Mouse (Mus musculus): ENCODE measurements at regions not wholly inside any gene's neighbourhood (a gene's known extent, or its start where the extent isn't known, plus 50 kb on each side); places are given as distances from the start of the nearest gene placed in this dataset.

- DNase-seq (ENCODE audit: low spot score) = no peak
These were observed 135.8 kb downstream of the Rnd3 start for GRCm38 (mm10) chr2:51013090-51013489.

DNA sequence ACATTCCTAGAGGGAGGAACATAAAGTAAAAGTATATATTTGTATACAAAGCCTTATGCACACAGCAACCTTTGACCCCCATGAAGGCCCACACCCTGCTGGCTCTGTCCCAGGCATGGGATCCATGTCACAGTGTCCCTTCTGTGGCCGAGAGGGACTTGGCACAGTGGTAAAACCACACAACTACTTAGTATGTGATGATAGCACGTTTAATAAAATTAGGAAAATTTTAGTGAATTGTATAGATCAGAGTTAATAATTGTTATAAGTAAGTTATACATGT, 140.7 kb downstream of the Rnd3 start:
- no peak for DNase-seq (ENCODE audit: low spot score)

DNA sequence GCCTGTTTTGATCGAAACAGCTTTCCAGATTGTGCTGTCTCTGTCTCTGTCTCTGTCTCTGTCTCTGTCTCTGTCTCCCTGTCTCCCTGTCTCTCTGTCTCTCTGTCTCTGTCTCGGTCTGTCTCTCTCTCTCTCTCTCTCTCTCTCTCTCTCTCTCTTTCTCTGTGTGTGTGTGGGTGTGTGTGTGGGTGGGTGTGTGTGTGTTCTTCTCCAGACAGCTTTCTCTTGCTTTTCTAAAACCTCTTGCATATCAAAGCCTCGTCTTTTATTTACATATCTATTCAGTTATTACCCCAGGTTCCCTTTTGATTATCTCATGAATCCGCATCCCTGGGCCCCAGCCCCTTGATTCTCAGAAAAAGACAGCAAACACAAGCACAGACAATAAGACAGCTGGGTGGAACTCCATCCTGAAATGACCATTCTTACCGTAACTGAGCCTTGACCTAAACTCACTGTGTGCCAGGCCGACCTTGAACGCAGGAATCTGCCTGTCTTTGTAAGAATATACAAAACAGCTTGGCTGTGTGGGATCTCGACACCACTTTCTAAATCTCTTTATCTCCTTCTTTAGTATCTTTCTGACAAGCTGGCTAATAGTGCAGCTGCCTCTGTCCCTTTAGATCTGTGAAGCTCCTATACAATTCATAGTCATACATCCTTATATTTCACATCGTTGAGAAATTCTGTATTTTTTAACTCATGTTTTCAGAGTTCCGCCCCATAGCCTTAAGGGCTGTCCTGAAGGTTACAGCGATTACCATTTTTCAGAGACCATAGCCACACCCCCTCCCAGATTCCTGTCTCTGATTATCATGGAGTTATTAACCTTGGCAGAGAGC, 141.3 kb downstream of the Rnd3 start:
- no peak for DNase-seq (ENCODE audit: low spot score)

DNA sequence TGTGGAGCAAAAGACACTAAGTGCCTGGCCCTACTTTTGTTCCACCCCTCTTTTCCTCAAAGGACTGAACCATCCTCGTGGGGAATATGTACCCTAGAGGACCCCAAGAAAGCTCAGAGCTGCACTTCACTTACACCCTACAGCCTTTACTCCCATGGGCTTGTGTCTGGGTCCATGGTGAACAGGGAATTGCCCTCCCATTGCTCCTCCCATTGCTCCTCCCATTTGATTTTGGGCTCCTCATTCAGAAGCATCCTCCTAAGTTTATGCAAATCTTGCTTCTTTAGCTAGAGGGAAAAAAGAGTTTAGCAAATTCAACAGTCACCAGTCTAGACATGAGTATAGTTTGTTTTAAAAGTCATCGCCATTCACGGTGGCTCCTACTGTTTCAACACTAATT, 142.1 kb downstream of the Rnd3 start:
- DNase-seq (ENCODE audit: low spot score) = no peak

DNA sequence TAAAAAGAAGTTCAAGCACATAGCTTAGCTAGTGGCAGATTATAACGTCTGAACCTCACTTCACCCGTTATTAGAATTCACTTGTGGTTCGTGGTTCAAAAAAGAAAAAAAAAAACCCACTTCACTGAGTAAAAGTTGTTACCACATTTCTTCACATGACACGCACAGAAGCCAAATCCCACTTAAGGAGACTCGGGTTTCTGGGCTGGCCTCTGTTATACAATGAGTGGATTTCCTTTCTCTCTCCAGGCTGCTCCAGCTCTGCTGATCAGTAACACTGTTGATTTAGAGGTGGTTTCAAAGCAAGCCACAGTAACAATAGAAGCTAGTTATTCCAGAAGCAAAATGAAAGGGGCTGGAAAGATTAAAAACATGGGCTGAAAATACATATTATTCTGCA, 147.4 kb downstream of the Rnd3 start:
- DNase-seq (ENCODE audit: low spot score) = no peak

- no peak for DNase-seq (ENCODE audit: low spot score)
These were observed 165.0 kb downstream of the Rnd3 start for GRCm38 (mm10) chr2:50983883-50984410.

DNA sequence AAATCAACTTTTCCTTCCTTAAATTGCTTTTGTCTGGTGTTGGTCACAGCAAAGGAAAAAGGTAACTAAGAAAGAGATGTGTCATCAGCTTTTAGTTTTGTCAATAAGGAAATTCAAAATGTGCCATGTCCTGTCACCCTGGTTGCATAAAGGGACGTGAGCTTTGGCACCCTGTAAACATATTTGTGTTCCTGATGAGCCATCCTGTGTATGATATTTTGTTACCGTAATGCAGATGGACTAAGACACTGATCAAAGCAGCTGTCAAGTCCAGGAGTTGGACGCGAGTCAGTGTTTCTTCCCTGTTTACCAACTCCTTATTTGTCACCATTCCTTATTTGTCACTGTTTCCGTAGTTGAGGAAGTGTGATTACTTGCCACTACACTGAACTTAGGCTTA, 166.3 kb downstream of the Rnd3 start:
- no peak for DNase-seq (ENCODE audit: low spot score)

GRCm38 (mm10) chr2:50978356-50978755, 170.6 kb downstream of the Rnd3 start:
- no peak for DNase-seq (ENCODE audit: low spot score)

DNA sequence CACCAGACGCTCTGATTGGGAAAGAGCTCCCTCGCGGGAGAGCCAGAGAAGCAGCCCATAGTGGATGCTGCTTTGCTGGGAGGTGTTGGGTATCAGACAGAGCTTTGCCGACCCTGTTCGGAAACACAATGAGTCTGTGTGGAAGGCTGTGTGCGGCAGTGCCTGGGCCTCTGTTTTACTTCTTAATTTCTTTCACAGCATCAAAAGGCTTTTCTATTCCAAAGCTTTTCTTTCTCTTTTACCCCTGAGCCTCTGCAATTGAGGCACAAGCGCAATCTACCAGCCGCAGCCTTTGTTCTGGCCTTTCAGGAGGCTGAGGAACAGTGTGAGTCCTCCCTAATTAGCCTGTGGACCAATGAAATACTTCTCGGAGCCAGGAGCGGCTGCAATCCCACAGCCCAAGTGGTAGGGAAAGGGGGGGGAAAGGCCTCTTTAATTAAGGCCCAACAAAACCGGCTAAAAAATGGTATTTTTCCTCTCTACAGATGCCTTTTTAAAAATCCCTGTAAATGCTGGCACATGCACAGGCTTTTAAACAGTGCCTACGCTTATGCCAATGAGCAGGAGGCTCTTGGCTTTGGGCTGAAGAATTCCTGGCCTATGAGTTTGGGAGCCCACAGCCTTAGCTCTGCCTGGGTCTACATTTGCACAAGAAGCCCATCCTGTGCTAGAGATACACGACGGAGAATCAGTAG, 177.6 kb downstream of the Rnd3 start:
- DNase-seq (ENCODE audit: low spot score) = no peak

DNA sequence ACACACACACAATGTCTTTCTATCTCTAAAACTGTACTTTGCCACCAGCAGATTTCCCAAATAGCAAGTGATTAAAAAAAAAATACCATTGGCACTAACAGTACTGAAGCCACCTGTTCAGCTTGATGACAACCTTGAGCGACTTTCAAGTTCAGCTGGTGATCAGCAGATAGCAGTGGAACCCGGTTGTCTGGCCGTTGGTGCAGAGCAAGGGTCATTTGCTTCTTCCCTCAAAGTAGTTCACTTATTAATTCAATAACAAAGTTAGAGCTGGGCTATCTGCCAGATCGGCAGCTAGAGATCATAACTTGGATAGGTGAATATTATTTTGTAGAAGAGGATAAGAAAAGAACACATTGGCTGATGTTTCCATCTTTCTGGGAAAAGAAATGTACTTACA, 180.5 kb downstream of the Rnd3 start:
- no peak for DNase-seq (ENCODE audit: low spot score)

DNA sequence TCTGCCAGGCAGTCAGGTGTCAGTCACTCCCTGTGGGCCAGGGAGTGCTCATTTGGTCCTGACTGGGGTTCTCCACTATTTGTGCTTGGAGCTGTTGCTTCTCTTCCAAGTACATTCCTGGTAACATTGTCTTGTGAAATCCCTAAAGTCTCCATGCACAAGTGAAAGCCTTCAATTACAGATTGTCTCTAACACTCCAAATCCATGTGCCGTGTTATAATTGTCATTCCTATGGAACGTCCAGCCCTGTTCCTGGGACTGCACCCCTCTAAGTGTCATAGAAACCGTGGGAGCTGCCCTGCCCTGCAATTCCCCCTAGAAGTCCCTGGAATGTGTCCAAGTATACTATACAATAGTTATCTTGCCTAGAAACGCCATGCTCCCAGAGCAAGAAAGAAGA, 181.1 kb downstream of the Rnd3 start:
- no peak for DNase-seq (ENCODE audit: low spot score)

GRCm38 (mm10) chr2:50967133-50967532, 181.8 kb downstream of the Rnd3 start:
- DNase-seq (ENCODE audit: low spot score) = no peak

- no peak for DNase-seq (ENCODE audit: low spot score)
These were observed 183.4 kb downstream of the Rnd3 start for GRCm38 (mm10) chr2:50965485-50966017.

DNA sequence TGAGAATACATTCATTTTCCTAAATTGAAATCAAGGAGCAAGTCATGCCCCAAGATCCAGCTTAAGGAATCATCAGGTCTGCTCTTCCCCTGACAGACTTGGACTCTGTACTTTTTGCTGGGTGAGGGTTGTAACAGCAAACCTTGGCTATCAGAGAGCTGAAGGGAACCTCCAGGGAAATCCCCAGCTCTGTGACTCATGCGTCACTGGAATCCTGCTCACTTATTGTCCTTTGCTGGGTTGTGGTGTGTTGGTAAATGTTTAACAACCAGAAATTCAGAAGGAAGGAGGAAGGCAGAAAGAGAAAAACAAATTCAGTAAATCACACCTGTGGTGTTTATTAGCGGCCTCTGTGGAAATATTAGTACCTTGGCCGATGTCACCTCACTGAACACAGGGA, 184.8 kb downstream of the Rnd3 start:
- DNase-seq (ENCODE audit: low spot score) = no peak

DNA sequence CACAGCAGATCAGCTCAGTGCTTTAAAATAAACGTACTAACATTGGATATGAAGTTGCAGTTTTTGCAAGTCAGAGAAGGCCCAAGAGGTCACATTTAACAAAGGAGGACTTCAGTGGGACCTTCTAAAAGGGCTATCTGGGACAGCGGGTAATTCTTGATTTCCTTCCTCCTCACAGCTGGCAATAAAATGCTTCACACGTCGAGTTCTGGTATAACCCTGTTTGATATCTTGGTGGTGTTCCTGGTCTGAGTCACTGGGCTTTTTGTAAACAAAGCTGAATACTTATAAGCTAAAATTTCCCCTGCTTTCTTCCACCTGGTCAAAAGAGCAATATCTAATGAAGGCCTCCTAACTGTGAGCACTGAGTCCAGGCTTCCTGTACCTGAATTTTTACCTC, 187.9 kb downstream of the Rnd3 start:
- no peak for DNase-seq (ENCODE audit: low spot score)

DNA sequence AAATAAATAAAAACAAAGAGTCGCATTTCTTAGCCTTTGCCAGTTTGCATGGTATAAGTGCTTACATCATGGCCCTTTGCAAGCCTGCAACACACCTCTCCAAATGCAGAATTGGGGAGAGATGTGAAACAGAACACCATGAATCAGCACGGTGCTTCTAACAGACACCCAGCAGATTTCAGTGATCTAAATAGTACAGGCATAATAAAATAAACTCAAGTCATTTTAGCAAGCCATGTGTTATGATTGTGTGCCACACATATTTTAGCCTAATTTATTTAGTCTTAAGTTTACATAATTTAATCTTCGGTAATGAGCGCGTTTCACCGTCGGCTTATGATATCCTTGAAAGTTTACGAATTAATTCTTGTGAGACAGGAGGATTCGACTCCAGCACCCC, 189.6 kb downstream of the Rnd3 start:
- no peak for DNase-seq (ENCODE audit: low spot score)

DNA sequence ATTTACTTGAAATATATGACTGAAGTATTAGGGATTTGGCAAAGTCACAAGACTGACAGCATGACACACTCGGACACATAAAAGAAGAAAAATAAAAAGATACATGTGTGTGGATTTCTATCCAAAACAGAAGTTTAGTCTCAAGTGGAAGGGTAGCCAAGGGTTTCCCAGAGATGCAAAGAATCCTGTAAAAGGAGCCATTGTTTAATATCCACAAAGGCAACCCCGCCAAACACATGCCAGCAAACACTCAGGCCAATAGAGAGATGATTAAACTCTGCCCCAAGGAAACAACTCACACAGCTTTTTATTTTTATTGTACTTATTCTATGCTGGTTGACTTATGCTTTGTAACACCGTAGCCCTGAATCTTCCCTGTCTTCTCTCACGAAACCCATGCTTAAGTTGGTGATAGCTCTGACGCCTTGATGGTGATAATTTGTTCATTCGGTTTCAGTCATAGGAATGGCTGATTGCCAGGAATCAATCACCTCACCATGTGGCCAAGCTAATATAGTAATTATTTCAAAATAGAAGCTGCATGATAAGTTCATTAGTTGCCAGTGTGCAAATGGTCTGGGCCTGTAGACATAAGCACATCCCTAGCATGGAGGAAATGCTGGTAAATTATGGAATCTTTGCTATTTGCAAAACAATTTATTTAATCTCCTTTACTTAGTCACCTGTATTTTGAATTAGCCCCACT, 194.4 kb downstream of the Rnd3 start:
- no peak for DNase-seq (ENCODE audit: low spot score)

DNA sequence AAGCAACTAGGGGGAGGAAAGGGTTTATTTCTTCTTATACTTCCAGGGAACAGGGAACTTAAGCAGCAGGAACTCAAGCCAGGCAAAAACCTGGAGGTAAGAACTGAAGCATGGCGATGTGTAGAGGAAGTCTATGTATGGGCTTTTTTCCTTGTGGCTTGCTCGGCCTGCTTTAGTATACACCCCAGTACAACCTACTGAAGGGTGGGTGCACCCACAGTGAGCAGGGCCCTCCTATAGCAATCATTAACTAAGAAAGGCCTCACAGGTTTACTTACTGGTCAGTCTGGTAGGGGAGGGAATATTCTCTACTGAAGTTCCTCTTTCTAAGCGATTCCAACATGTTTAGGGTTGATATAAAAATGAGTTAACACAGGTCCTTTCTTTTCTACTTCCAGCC, 197.9 kb downstream of the Rnd3 start:
- DNase-seq (ENCODE audit: low spot score) = no peak

DNA sequence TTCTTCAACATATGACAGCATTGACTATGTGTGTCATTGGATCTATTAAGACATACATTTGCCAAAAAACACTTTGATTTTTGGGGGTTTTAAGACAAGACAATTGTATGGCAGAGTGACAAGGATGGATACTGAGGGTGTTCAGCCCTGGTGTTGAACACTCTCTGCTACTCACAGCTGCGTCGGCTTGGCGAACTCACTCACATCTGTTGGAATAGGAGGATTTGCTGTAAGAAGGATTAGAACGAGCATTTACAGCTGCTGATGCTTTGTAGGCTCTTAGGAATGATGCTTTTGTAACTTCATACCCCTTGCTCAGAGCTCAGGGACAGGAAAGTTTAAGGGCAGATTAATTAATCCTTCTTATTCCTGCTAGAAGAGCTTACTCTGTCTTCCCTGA, 199.2 kb downstream of the Rnd3 start:
- no peak for DNase-seq (ENCODE audit: low spot score)

- DNase-seq (ENCODE audit: low spot score) = no peak
These were observed 203.4 kb downstream of the Rnd3 start for GRCm38 (mm10) chr2:50945526-50945925.

GRCm38 (mm10) chr2:50943180-50943579, 205.7 kb downstream of the Rnd3 start:
- no peak for DNase-seq (ENCODE audit: low spot score)

- no peak for DNase-seq (ENCODE audit: low spot score)
These were observed 206.2 kb downstream of the Rnd3 start for GRCm38 (mm10) chr2:50942741-50943140.

DNA sequence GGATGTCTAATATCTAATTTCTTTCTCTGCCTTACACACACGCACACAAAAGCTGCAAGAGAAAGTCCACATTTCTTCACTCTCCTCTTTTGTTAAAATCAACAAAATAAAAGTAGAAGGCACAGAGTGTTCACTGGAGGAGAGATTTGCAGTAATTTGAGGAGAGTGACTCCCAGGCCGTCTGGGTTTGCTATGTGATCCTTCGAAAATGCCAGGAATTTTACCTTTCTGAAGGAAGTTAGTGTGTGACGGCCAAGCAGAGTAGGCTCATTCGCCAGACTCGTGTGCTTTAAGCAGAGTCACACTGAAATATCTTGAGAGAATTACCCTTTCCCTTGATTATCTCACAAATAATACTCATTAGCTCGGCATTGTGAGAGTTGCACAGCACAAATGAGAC, 216.0 kb downstream of the Rnd3 start:
- no peak for DNase-seq (ENCODE audit: low spot score)

All from urinary bladder, adult 2 months (tissue).